Mouse (Mus musculus): Measurements from ENCODE around the gene Znrd1. TPM values are rescaled to one million over a fixed set of nuclear protein-coding genes. Genes with fewer than 3 reads are reported as not detected.

Gene Znrd1
- polyA plus RNA-seq, 1 experiment from 2014 or later = 87.9 TPM

- peak; percentile 60 for DNase-seq (ENCODE audit: low spot score)
- no peaks in the 10 kb centered on the region for H3K4me1 ChIP-seq (ENCODE audit: control insufficient read depth, insufficient read depth, low read length)
- H3K27ac ChIP-seq (ENCODE audit: low read depth, low read length) = no peak overlapping the region
- WGBS = 15% methylated on average over 9 of the region's 9 CpGs
- no peak overlapping the region for H3K9ac ChIP-seq (ENCODE audit: low read length)
- H3K4me3 ChIP-seq (ENCODE audit: low read depth, low read length) = no peak overlapping the region
- H3K27me3 ChIP-seq (replicated peaks; ENCODE audit: control insufficient read depth, insufficient read depth, low read length) = no peaks in the 10 kb centered on the region
- H3K9me3 ChIP-seq (replicated peaks; ENCODE audit: control insufficient read depth, low read length) = no peaks in the 10 kb centered on the region
- ATAC-seq = 0 out of 2 replicates have a peak, but pooled peaks have one; percentile 32
- H3K4me2 ChIP-seq (ENCODE audit: low read length) = no peak overlapping the region
- H3K36me3 ChIP-seq (ENCODE audit: control insufficient read depth, insufficient read depth, low read length) = no peaks in the 10 kb centered on the region
These were observed 43.3 kb downstream of the Znrd1 start for GRCm38 (mm10) chr17:36915076-36915475.

DNA sequence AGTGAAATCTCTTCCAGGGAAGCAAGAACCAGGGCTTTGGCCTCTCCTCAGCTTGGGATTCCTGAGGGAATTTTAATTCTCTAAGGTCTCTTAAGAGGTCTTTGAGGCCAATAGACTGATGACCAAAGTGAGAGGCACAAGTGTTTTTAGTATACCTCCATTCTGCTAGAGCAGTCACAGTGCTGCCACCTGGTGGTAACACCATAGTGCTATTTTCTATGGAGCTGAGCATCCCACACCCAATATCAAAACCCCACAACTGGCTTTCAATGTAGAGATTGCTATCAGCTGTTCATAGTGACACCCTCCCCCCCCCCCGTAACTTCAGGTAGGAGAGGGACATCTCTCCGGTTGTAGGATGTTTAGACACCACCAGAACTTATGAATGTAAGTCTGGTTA lies 44.3 kb downstream of the Znrd1 start:
- DNase-seq (ENCODE audit: low spot score) = peak; percentile 88
- Histone ChIP-seq H3K9me3 (replicated peaks; ENCODE audit: control insufficient read depth, low read length) (no peaks in the 10 kb centered on the region), H3K27me3 (replicated peaks; ENCODE audit: control insufficient read depth, insufficient read depth, low read length) (no peaks in the 10 kb centered on the region), H3K27ac (ENCODE audit: low read depth, low read length) (no peak overlapping the region), H3K4me2 (ENCODE audit: low read length) (no peak overlapping the region), H3K4me1 (ENCODE audit: control insufficient read depth, insufficient read depth, low read length) (no peaks in the 10 kb centered on the region), H3K4me3 (ENCODE audit: low read depth, low read length) (no peak overlapping the region), H3K36me3 (ENCODE audit: control insufficient read depth, insufficient read depth, low read length) (no peaks in the 10 kb centered on the region), H3K9ac (ENCODE audit: low read length) (no peak overlapping the region)
- ATAC-seq = 0 out of 2 replicates have a peak, but pooled peaks have one; percentile 34
- 18% methylated on average over 2 of the region's 2 CpGs for WGBS

DNA sequence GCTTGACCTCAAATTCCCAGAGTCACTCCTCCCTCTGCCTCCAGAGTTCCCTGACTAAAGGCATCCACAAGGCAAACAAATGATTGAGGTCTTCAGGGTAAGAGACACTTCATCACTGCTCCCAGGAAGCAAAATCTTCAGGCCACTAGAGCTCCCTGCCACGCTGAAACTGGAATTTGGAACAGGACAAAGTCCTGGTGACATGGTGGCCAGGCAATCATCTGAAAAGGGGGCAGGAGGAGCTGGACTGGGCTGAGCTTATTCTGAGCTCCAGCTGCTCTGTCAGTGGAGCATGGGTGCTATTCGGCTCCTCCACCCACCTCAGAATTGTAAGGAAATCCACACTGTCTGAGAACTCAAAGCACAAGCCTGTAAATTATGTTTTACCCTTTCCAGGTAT lies 46.3 kb downstream of the Znrd1 start:
- no peaks in the 10 kb centered on the region for H3K4me1 ChIP-seq (ENCODE audit: control insufficient read depth, insufficient read depth, low read length)
- H3K9me3 ChIP-seq (replicated peaks; ENCODE audit: control insufficient read depth, low read length) = no peaks in the 10 kb centered on the region
- DNase-seq (ENCODE audit: low spot score) (no peak), ATAC-seq (no peak)
- H3K27me3 ChIP-seq (replicated peaks; ENCODE audit: control insufficient read depth, insufficient read depth, low read length) = no peaks in the 10 kb centered on the region
- H3K4me3 ChIP-seq (ENCODE audit: low read depth, low read length) = no peak overlapping the region
- no peaks in the 10 kb centered on the region for H3K36me3 ChIP-seq (ENCODE audit: control insufficient read depth, insufficient read depth, low read length)
- WGBS = 81% methylated on average over 2 of the region's 2 CpGs
- no peak overlapping the region for H3K4me2 ChIP-seq (ENCODE audit: low read length)
- H3K9ac ChIP-seq (ENCODE audit: low read length) = no peak overlapping the region
- no peak overlapping the region for H3K27ac ChIP-seq (ENCODE audit: low read depth, low read length)

DNA sequence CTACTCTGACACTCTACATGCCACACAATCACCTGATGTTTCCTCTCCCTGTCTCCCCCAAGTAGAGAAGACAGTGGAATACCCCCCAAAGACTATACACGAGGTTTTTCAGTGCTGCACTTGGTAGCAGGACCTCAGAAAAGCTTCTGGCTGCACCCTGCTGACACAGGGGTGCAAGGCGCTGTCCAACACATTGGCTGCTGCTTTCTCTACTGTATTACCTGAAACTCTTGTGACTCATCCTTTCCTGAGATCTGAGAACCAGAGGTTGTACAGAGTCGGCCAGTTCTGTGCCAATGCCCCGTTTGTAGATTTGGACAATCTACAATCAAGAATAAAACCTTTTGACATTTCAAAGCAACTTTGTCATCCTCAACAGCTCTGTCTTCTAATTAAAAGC lies 48.6 kb downstream of the Znrd1 start:
- no peaks in the 10 kb centered on the region for H3K4me1 ChIP-seq (ENCODE audit: control insufficient read depth, insufficient read depth, low read length)
- H3K9me3 ChIP-seq (replicated peaks; ENCODE audit: control insufficient read depth, low read length) = no peaks in the 10 kb centered on the region
- H3K27ac ChIP-seq (ENCODE audit: low read depth, low read length) = no peak overlapping the region
- no peak for DNase-seq (ENCODE audit: low spot score)
- H3K4me3 ChIP-seq (ENCODE audit: low read depth, low read length) = no peak overlapping the region
- no peaks in the 10 kb centered on the region for H3K36me3 ChIP-seq (ENCODE audit: control insufficient read depth, insufficient read depth, low read length)
- WGBS = 63% methylated on average over 4 of the region's 4 CpGs
- no peak overlapping the region for H3K9ac ChIP-seq (ENCODE audit: low read length)
- H3K27me3 ChIP-seq (replicated peaks; ENCODE audit: control insufficient read depth, insufficient read depth, low read length) = no peaks in the 10 kb centered on the region
- no peak overlapping the region for H3K4me2 ChIP-seq (ENCODE audit: low read length)
- ATAC-seq = no peak

DNA sequence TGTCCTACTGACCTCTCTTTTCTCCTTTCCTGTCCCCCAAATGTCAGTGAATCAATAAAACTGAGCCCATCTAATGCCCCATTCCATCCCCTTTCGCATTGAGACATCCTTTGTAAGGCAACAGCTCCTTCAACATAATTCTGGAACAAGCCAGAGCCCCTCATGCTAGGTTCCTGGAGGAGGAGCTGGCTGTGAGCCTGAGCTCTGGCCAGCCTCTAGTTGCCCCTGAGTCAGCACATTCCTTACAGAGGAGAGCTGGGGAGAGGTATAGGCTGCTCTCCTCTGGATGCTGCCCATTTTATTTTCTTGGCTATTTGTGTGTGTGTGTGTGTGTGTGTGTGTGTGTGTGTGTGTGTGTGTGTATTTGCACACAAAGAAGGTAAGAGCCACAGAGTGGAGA lies 50.1 kb downstream of the Znrd1 start:
- Histone ChIP-seq H3K36me3 (ENCODE audit: control insufficient read depth, insufficient read depth, low read length) (no peaks in the 10 kb centered on the region), H3K27ac (ENCODE audit: low read depth, low read length) (no peak overlapping the region), H3K27me3 (replicated peaks; ENCODE audit: control insufficient read depth, insufficient read depth, low read length) (no peaks in the 10 kb centered on the region), H3K4me2 (ENCODE audit: low read length) (no peak overlapping the region), H3K4me3 (ENCODE audit: low read depth, low read length) (no peak overlapping the region), H3K9ac (ENCODE audit: low read length) (no peak overlapping the region), H3K9me3 (replicated peaks; ENCODE audit: control insufficient read depth, low read length) (no peaks in the 10 kb centered on the region), H3K4me1 (ENCODE audit: control insufficient read depth, insufficient read depth, low read length) (no peaks in the 10 kb centered on the region)
- ATAC-seq (no peak), DNase-seq (ENCODE audit: low spot score) (no peak)
- 40% methylated on average over 1 of the region's 1 CpGs for WGBS

Other genes with a start within 250 kb of the Znrd1 start
- not detected in 2 replicates for gene H2-M10.5, start 185.6 kb downstream of the Znrd1 start, polyA plus RNA-seq (2014; fragmentation: Nextera tagmentation; extraction: Ambion mirVana)
- not detected in 2 replicates for gene H2-M10.6, start 146.4 kb downstream of the Znrd1 start, polyA plus RNA-seq (2014; fragmentation: Nextera tagmentation; extraction: Ambion mirVana)
- gene Trim26, start 121.4 kb downstream of the Znrd1 start, polyA plus RNA-seq (2014; fragmentation: Nextera tagmentation; extraction: Ambion mirVana) = 21.7 and 23.3 TPM in 2 replicates
- gene Trim15, start 91.3 kb downstream of the Znrd1 start, polyA plus RNA-seq (2014; fragmentation: Nextera tagmentation; extraction: Ambion mirVana) = 0.48 and 0.49 TPM in 2 replicates
- gene Trim10, start 89.0 kb downstream of the Znrd1 start, polyA plus RNA-seq (2014; fragmentation: Nextera tagmentation; extraction: Ambion mirVana) = 1.1 and 2.1 TPM in 2 replicates
- not detected in 2 replicates for gene Trim40, start 68.4 kb downstream of the Znrd1 start, polyA plus RNA-seq (2014; fragmentation: Nextera tagmentation; extraction: Ambion mirVana)
- gene Trim31, start 60.4 kb downstream of the Znrd1 start, polyA plus RNA-seq (2014; fragmentation: Nextera tagmentation; extraction: Ambion mirVana) = not detected in 2 replicates
- gene Rnf39, start 15.6 kb downstream of the Znrd1 start, polyA plus RNA-seq (2014; fragmentation: Nextera tagmentation; extraction: Ambion mirVana) = 0.24 and 0.75 TPM in 2 replicates
- 188 and 228 TPM in 2 replicates for gene Ppp1r11, start 6.8 kb downstream of the Znrd1 start, polyA plus RNA-seq (2014; fragmentation: Nextera tagmentation; extraction: Ambion mirVana)
- gene Znrd1as, start within 50 bp of the Znrd1 start, polyA plus RNA-seq (2014; fragmentation: Nextera tagmentation; extraction: Ambion mirVana) = 5.5 and 6.3 TPM in 2 replicates
- 0.35 TPM in 1 of 2 replicates, not detected in the other for gene 2410137M14Rik, start 22.7 kb upstream of the Znrd1 start, polyA plus RNA-seq (2014; fragmentation: Nextera tagmentation; extraction: Ambion mirVana)
- 0.77 and 1.0 TPM in 2 replicates for gene H2-M5, start 31.0 kb upstream of the Znrd1 start, polyA plus RNA-seq (2014; fragmentation: Nextera tagmentation; extraction: Ambion mirVana)
- gene Zfp57, start 42.6 kb upstream of the Znrd1 start, polyA plus RNA-seq (2014; fragmentation: Nextera tagmentation; extraction: Ambion mirVana) = 199 and 268 TPM in 2 replicates
- 0.98 and 1.4 TPM in 2 replicates for gene Mog, start 64.8 kb upstream of the Znrd1 start, polyA plus RNA-seq (2014; fragmentation: Nextera tagmentation; extraction: Ambion mirVana)
- gene Gabbr1, start 87.4 kb upstream of the Znrd1 start, polyA plus RNA-seq (2014; fragmentation: Nextera tagmentation; extraction: Ambion mirVana) = 53.4 and 60.5 TPM in 2 replicates
- gene Olfr90, start 129.9 kb upstream of the Znrd1 start, polyA plus RNA-seq (2014; fragmentation: Nextera tagmentation; extraction: Ambion mirVana) = not detected in 2 replicates
- gene Olfr91, start 139.7 kb upstream of the Znrd1 start, polyA plus RNA-seq (2014; fragmentation: Nextera tagmentation; extraction: Ambion mirVana) = not detected in 2 replicates
- not detected in 2 replicates for gene Olfr92, start 161.5 kb upstream of the Znrd1 start, polyA plus RNA-seq (2014; fragmentation: Nextera tagmentation; extraction: Ambion mirVana)
- gene Olfr93, start 202.9 kb upstream of the Znrd1 start, polyA plus RNA-seq (2014; fragmentation: Nextera tagmentation; extraction: Ambion mirVana) = not detected in 2 replicates
- not detected in 2 replicates for gene Ubd, start 235.3 kb upstream of the Znrd1 start, polyA plus RNA-seq (2014; fragmentation: Nextera tagmentation; extraction: Ambion mirVana)
- gene Olfr94, start 242.4 kb upstream of the Znrd1 start, polyA plus RNA-seq (2014; fragmentation: Nextera tagmentation; extraction: Ambion mirVana) = not detected in 2 replicates

All from forebrain, embryonic 14.5 days (tissue).